Mouse (Mus musculus) liver, adult (tissue): Measurements from ENCODE around the gene Man2b1.

Experiments used
- GATA4 ChIP-seq: IDR thresholded peaks from 2 replicates; pipeline ENCODE4 v1.6.1; 2014; ENCODE audit warnings: mild to moderate bottlenecking, low read length; ENCODE audit not compliant: insufficient replicate concordance

The Man2b1 gene

GRCm38 (mm10) chr8:85083108-85083813, at the start of gene Man2b1:
TSS of gene Man2b1 (plus strand) at chr8:85083270.
- TF ChIP-seq GATA4, result peak; percentile 46; the same call in 1 of the 2 replicates

GRCm38 (mm10) chr8:85033867-85034266, 49.2 kb upstream of the Man2b1 start:
- no peak for TF ChIP-seq GATA4

- TF ChIP-seq GATA4, result no peak
Measured at GRCm38 (mm10) chr8:85034764-85035163, 48.3 kb upstream of the Man2b1 start.

DNA sequence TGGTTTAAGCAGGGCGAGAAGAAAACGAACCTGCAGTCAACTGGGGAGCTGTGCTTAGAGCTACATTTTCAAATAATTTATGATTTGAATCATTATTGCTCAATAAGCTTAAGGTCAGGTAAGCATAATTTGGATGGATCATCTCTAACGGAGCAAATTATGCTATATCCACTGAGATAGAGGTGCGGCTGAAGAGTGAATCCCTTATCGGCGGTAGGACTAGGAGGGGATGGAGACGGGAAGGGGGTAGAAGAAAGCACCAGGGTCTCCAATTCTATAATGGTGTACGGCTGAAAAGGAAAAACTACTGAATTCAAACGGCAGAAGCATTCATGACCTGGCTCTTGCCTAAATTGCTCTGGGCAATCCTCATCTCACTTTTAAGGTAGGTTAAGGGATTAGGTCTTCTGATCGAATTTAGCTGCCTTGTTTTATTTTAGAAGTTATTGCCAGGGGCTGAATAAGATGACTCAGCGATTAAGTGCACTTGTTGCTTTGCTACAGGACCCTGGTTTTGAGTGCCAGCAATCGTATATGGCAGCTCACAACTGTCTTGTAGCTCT, 47.8 kb upstream of the Man2b1 start:
- no peak for TF ChIP-seq GATA4

GRCm38 (mm10) chr8:85035728-85036310, 47.3 kb upstream of the Man2b1 start:
- TF ChIP-seq GATA4, result no peak

- TF ChIP-seq GATA4, result no peak
Measured at GRCm38 (mm10) chr8:85036381-85036717, 46.7 kb upstream of the Man2b1 start.

DNA sequence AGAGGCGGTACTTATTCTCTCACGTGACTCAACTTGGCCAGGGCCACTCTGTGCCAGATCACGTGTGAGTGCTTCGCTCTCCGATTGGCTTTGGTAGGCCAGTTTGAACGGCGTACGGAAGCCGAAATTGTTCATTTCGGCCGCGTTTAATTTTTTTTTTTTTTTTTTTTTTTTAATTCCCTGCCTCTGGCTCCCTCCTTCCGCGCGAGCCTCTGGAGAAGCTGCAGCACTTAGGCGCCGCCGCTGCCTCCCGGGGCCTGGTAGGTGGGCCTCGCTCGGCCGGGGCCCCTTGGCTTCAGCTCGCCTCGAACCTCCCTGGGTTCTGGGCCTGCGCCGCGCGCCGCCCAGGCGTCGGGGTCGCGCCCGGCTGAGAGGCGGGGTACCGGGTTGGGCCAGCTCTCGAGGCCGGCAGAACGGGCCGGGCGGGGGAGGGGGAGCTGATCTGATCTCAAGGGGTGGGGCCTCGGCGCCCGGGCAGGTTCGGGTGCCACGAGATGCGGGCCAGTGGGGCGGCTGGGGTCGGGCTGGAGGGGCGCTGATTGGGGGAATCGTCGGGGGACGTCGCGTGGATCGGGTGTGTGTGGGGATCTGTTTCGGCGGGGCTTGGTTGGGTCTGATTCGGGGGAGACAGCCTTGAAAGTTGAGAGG, 46.2 kb upstream of the Man2b1 start, which contains the start of gene Tnpo2:
TSS of gene Tnpo2 (plus strand) at position 198 of the 648 bp plus-strand sequence.
- no peak for TF ChIP-seq GATA4

DNA sequence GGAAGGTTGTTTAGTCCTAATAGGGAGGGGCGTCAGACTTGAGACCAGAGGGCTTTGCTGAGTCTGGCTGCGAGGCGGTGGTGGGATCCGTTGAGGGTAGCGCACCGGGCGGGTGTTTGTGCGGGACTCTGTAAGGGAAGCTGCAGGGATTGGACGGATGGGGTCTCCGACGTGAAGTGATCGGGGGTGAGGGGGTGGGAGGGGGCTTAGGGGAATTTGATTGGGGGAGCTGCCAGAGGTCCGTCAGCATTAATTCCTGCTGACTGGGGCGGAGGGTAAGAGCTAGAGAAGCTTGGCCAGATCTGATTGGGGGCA, 45.7 kb upstream of the Man2b1 start:
- TF ChIP-seq GATA4, result no peak

DNA sequence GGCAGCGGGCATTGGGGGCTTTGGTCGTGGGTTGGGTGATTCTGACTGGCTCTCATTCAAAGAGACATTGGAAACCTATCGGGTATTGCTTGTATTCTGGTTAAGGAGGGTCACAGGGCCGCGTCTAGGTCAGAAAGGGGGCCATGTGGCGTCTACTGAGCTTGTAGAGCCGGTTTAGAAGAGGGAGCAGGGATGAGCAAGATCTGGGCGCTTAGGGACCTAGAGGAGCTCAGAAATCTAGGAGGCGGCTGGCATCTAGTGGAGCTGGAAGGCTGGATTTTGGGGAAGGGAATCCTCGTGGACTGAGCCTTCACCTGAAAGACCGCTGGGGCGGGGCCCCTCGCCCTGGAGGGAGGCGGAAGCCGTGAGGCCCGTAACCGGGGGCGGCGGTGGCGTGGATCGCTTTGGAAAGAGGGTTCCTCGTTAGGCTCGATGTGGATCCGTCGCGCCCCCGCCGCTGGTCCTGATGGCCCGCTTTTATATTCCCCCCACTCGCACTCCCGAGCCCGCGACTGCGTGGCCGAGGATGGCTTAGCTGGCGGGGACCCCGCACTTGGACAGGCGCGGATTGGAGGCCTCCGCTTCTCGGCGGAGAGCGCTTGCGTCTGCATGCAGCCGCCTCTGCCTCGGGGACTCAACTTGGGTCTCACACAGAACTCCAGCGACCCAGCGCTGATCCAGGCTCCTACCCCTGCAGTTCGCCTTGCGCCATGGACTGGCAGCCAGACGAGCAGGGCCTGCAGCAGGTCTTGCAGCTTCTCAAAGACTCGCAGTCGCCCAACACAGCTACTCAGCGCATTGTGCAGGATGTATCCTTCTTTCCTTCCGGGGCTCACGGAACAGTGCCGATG, 45.2 kb upstream of the Man2b1 start:
- no peak for TF ChIP-seq GATA4

DNA sequence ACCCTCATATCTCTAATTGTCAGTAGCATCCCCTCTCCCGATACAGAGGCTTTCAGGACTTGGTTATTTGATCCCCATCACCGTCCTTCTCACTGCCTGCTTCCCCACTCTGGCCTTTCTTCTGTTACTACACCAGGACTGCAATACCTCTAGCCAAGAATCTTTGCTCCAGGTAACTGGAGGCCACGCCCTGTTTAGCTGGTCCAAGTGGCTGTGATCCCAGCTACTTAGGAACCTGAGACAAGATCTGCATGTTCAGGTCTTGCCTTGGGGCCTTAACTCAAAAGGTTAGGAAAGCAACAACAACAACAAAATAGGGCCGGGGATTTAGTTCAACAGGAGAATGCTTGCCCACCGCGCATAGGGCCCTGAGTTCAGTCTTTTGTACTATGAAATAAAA, 39.5 kb upstream of the Man2b1 start:
- no peak for TF ChIP-seq GATA4

DNA sequence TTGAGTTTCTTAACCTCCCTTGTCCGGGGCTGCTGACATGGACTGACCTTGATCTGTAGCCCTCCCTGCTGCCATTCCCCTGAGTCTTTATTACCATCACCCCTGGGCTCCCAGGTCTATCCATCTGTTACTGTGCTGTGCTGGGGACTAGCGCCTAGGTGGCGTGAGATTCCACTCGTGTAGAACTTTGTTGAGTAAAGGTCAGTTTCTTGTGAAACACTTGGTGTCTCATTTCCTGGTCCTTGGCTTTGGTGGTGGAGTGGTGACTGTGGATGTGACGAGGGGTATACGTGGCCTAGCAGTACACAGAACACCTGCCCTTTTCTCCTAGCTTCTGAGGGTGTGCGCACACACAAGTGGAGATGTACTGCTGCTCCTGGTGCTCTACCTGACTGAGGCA, 25.7 kb upstream of the Man2b1 start:
- no peak for TF ChIP-seq GATA4

DNA sequence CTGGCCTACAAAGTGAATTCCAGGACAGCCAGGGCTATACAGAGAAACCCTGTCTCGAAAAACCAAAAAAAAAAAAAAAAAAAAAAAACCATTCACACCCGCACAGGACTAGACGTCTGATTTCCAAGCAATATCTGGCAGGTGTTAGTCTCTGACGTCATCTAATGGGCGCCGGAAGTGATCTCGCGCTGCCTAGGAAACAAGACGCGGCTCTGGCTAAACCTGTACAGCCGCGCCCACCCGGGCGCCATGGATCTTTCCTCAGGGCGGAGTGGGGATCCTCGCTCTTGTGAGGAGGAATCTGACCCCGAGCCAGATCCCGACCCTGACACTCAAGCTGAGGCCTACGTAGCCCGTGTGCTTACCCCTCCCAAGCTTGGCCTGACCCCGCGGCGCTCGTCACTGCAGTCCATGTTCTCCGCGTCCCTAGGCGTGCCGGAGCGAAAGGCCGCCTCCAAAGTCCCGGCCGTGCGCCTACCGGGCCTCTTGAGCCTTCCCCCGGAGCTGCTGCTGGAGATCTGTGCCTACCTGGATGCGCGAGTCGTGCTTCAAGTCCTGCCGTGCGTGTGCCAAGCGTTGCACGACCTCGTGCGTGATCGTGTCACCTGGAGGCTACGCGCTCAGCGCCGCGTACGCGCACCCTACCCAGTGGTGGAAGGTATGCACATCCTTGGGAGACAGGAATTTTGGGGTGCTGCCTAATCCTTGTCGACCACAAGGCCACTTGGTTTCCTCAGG, 23.0 kb upstream of the Man2b1 start, which contains the start of gene Fbxw9:
TSS of gene Fbxw9 (plus strand) at position 177 of the 738 bp plus-strand sequence.
- no peak for TF ChIP-seq GATA4

GRCm38 (mm10) chr8:85062603-85063002, 20.5 kb upstream of the Man2b1 start:
- peak; percentile 84 for TF ChIP-seq GATA4

DNA sequence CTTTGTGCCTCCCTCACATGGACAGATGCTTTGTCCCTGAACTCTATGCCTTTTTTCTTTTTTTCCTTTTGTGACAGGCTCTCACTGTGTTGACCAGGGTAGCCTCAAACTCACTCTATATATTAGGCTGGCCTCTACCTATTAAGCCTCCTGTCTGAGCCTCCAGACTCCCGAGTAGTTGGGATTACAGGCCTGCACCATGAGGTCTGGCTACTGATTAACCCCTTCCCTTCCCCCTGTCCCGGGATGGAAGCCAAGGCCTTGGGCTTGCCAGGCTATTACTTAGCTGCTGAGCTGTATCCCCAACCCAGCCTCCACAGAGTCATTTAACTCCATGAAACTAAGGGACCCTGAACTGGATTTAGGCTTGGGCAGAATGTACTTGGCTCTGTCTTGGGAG, 17.9 kb upstream of the Man2b1 start:
- peak; percentile 70; the same call in 1 of the 2 replicates for TF ChIP-seq GATA4
